Mouse (Mus musculus): ENCODE measurements at regions not wholly inside any gene's neighbourhood (a gene's known extent, or its start where the extent isn't known, plus 50 kb on each side); places are given as distances from the start of the nearest gene placed in this dataset.

DNA sequence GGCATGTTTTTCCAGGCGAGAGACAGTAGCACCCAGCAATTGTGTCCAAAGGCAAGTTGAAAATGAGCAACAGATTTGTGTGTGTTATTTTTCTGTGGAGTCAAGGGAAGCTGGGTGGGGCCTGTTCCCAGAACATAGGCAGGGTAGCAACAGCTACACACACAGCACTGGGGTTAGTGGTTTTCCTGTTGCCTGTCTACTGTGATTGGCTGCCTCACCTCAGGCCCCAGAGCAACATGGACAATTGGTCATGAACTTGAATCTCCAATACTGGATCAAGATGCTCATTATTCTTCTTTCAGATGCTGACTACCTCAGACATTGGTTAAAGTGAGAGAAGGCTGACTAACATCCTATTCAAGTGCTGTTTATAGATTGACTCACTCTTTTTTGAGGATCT is 188.9 kb downstream of the Gm5426 start:
- DNase-seq (ENCODE audit: low spot score in 2 of 2): no peak

DNA sequence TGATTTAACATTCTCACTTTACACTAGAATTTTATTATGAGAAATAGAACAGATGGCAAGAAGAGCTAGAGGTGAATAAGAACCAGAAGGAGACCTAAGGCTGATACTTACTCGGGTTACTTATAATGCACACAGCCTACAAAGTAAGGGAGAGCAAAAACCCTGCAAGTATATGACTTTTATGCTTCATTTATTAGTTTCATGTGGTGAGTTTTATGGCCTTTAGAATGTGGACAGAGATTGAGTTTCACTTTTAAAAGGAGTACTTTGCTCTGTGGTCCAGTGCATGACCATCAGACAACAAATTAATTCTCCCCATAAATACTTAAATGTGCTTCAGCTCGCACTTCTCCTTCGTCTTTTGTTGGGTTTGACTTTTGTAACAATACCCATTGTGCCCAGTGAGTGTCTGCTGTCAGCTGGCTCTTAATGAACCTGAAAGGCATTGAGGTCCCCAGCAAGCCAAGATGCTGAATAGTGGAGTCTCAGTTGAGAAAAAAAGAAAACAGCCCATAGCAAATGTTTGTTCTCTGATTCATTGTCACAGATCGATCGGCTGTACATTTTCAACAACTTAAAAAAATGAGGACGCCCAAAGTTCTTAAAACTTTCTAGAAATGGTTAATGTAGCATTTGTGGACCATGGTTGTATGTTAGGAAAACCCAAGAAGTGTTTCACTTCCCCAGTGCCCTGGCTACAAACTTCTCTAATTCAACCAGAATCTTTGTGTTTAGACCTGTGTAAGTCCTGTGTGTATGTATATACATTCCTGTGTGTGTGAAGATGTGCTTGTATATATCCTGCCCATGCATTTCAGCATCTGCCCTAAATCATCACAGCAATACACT is 194.5 kb downstream of the Gm5426 start:
- DNase-seq (ENCODE audit: low spot score in 2 of 2): no peak

DNA sequence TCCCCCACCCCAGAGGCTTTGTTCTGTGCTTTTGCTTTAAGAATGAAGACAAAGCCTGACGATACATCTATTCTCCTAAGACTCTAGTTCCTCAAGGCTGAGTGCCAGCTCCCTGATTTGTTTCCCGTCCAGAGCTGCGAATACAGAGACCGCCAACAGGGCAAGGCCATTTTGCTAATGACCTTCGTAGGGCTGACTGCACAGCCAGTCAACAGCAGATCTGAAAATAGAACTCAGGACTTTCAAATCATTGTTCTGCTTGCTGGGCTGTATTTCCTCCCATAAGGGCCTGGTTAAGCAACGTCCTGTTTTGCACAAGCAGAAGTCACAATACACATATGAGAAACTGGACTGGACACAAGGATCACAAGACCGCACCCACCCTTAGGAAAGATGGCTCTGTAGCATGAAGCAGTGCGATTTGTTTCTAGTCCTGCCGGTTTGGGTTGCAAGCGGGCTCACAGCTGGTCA is 196.4 kb downstream of the Gm5426 start:
- DNase-seq (ENCODE audit: low spot score in 2 of 2): peak in 1 of 2 experiments; percentile 48

DNA sequence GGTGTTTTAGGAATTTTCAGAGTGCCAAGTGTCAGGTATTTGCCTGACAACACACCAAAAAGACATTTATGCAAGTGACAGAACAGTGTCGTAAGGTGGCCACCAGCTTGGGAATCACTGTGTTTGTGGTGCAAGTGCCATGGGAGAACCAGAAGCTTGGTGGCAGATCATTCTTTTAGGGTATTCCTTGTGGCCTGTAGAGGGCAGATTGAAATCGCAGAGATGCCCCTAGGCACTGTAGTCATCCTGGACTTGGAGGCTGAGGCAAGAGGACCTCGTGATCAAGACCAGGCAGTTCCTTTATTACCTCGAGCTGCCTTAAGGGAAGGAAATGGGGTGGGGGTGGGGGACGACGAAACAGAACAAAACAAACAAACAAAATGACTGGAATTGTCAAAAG is 196.8 kb downstream of the Gm5426 start:
- DNase-seq (ENCODE audit: low spot score in 2 of 2): peak in 1 of 2 experiments; percentile 50

DNA sequence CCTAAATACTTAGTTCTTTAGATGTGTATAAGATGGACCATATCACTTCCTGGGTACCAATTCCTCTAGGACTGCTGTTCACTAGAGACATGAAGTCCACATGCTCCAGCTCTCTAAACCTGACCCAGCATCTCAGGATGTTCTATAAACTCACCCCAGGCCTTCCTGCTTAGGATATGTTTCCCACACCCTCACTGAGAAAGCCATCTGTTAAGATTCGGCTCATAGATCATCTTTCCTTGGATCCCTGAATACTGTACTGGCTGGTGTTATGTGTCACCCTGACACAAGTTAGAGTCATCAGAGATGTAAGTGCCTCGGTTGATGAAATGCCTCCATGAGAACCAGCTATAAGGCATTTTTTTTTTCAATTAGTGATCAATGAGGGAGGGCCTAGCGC is 199.9 kb downstream of the Gm5426 start:
- no peak for DNase-seq (ENCODE audit: low spot score in 2 of 2)

DNA sequence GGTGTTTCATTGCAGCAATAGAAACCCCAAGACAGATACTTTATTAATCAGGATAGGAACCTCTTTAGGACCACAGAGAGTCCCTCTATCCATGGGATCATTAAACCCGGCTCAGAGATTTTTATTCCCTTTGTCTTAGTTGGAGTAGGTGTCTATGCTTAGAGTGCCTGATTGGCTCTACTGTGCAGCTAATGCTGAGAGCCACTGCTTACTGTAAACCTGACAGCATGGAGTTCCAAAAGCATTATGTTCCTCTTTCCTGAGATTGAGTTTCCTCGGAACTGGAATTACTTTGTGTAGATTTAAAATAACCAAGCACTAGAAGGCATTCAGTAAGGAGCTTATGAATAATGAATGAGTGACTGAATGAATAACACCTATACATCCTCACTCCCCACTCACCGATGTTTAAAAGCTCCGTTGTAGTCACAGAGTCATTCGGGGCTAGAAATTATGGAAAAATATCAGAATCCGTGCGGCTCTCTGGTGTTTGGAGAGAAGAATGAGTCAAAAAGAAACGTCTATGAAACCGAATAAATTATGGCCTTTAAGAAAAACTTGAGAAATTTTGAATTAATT is 200.8 kb downstream of the Gm5426 start:
- no peak for DNase-seq (ENCODE audit: low spot score in 2 of 2)

DNA sequence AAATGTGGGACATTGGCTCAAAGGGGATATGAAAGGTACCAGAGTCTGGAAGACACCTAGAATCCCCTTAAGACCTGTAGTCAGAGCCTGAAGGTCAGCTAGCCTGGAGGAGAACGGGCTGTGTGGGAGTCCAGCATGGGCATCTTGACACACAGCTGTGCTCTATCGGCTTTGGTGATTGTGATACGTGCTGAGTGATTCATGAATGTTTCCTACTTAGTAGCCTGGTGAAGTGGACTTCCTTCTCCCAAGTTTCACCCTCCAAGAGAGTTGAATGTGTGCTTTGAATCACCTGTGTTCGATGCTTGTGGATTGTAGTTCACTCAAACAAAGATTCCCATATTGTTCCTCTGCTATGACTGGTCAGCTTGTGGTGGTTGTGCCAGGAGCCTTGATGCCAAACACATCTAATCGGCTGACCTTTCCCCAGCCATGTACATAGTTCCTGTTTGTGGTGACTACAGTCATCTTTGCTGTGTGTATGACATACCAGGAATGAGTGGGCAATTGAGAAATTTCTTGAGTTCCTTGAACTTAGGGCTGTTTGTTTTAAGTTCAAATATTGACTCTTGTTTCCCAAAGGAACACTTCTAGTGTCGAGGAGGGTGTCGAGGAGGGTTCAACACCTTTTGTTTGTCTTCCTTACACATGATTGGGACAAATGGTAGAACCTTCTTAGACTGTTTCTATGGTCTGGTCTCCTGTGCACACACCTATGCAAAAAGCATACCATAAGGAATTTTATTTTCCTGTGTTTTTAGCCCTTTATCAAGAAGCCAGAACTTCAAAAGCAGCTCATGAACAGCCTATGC is 201.6 kb downstream of the Gm5426 start:
- no peak for DNase-seq (ENCODE audit: low spot score in 2 of 2)

DNA sequence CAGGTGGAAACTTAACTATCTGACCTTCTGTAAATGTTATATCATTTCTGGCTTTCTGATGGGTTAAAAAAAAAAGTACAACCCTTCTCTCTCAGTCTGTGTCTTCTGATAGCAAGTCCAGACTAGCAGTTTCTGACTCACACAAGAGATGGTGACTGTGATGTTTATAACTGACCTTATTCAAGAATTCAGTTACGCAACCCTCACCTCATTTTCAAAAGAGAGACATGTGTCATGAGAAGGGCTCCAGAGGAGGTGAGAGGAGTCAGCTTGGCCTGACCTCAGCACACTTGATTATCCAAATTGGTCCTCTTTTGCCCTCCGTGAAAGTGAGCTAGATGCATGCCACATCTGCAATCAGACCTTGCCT is 202.2 kb downstream of the Gm5426 start:
- no peak for DNase-seq (ENCODE audit: low spot score in 2 of 2)

DNA sequence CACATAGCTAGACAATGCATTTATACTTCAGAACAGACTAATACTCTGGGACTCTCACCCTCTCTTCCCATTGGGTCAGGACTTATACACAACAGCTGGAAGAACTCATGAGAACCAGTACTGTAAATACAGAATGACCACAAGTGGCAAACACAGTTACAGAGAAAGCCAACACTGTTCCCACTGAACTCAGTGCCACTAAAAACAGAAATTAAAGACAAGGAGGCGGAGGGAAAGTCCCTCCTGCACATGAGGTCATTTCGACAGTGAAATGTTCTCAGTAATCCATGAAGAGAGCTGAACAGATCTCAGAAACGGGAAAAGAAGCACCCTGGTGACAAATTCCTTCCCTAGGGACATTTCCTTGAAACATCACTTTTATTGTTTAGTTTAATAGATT is 206.1 kb downstream of the Gm5426 start:
- no peak for DNase-seq (ENCODE audit: low spot score in 2 of 2)

DNA sequence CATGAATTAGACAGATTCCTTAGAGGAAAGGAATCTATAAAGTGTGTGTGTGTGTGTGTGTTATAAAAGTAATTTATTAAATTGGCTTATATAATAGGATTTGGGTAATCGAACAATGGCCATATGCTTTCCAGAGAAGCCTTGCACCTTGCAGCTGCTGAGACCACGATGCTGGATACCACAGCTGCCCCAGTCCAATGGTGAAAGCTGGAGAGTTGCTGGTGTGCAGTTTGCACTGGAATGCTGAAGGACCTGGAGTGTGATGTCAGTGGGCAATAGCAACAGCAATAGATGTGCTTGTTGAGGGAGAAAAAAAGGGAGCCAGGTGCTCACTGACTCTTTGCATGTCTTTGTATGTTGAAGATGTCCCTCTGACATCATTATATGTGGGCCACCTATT is 207.3 kb downstream of the Gm5426 start:
- no peak for DNase-seq (ENCODE audit: low spot score in 2 of 2)

DNA sequence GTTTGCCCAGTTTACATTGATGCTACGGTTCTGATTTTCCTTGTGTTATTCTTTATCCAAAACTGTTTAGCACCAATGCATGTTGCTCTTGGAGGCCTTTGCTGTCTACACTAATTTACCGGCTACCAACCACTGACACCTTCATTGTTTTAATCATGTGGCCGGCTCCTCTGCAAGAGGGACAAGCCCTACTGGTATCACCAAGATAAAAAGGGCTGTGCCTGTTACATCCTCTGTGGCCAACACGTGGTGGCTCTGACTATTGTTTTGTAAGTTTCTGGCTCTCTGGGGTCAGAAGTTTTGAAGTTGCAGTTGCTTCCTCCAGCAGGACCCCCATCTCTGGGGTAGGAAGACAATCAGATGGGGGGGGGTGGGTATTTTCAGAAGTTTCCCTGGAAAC is 214.3 kb downstream of the Gm5426 start:
- DNase-seq (ENCODE audit: low spot score in 2 of 2): no peak

DNA sequence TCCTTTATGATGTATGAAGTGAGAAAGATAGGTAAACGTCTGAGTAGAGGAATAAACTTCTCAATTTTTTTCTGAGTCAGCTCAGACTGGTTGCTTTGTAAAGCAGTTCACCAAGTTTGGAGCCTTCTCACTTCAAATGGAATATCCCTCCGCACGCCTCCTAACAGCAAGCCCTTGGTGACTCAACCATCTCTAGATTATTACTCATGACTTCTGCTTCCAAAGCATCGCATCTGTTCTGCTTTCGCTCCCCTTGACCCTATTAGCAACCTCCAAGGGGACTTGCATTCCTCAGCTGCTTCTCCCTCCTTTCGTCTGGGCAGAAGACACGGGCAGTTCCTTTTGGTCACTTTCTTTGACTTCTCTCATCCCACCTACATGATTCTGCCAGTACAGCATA is 214.9 kb downstream of the Gm5426 start:
- DNase-seq (ENCODE audit: low spot score in 2 of 2): no peak

DNA sequence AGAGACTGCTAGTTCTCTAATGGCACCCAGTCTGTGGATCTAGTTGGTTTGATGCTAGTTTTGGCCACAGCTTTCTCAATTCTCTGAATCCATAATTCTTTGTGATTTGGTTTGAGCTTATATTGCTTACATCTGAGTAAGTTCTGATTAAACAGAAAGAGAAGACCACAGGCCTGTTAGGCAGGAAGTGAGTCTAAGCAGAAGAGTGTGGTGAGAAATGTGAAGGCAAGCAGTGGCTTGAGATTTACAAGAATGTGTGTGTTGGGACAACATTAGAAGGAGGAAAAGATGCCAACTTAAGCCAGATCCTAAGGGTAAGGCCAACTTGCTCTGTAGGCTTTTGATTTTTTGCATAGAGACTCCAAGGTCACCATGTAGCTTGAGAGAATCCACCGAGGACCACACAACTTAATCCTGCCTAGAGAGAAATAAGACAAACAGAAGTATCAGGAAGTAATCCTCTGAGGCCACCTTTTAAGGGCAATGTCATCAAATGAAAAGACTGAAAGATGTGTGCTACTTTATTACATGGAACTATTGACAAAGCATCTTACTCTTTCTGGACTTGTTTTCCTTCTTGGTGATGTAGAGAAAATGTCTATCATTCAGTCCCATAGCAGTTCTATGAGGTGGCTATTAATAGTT is 220.7 kb downstream of the Gm5426 start:
- DNase-seq (ENCODE audit: low spot score in 2 of 2): no peak

DNA sequence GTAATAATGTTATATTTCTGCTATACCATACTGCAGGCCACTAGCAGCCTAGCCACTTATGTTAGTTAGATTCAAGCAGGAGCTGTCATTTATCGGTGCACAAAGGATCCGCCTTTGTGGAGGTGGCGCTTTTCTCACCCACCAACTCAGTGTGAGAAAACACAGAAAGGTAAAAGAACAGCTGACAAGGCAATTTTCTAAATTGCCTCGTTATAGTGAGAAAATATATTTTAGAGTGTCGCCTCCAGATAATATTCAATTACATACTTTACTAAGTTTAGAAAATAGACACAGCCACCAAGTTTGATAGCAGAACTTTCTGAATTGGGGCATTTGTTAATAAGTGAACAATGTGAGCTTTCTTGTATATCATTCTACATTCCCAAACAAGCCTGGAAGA is 221.2 kb downstream of the Gm5426 start:
- no peak for DNase-seq (ENCODE audit: low spot score in 2 of 2)

DNA sequence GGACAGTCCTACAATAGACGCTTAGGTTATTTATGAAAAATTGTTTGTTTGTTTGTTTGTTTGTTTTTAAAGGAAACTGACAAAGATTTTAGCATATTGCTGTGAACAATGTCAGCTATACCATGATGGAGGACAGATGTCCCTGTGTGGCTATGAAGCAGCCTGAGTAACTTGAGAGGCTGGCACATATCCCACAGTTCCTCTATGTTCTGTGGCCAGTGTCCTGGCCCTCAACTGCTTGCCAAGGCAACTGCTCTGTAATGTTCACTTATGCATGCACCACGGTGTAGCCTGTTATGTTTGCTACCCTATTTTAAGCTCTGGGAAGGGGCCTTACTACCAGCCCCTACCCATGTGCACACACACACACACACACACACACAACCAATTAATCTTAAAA is 222.6 kb downstream of the Gm5426 start:
- no peak for DNase-seq (ENCODE audit: low spot score in 2 of 2)

DNA sequence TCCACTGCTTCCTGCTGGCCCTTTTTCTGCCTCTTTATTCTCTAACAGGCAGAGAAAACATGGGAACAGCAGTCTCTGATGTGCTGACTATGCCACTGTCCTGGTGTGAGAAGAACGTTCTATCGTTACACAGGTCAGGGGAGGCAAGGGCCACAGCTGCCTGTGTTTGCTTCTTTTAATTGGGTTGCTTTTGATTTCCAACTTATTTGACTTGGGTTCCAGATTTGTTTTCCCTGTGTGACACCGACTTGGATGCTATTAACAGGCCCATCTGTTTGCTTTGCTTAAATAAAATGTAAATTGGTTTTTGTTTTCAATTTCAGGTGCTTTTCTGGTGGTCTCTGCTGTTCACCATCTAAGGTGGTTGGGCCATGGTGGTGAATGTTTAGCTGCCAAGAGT is 225.8 kb downstream of the Gm5426 start:
- no peak for DNase-seq (ENCODE audit: low spot score in 2 of 2)

DNA sequence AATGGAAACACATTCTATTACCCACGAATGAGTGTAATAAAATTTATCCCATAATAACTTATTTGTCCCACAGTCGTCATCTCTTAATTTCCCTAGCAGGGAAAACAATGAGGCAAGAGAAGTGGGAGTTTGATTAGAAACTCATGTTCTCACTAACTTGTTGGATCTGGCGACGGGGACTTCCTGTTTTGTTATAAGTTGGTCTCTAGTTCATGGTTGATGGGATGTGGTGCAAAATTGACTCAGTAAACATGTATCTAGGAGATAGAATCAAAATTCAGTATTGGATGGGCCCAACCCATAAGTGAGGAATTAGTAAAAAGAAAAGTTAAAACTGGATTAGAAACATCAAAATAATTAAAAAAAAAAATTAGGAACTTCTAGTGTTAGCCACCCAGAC is 227.5 kb downstream of the Gm5426 start:
- no peak for DNase-seq (ENCODE audit: low spot score in 2 of 2)

DNA sequence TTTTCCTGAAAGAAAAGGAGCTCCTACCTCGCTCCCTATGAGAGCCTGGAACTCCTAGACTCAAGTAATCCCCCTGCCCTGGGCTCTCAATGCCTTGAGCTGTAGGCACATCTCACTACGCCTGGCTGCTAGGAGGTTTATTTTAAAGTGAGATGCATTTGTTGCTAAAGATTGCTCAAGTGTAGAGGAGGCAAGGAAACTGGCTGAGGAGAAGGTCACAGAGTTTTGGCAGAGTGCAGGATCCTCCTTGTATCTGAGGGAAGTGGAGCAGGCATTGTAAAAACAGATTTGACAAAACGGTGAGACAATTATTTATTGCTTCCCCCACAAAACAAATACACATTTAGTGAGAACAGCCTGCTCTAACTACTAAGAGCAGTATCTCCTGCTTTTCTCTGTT is 228.7 kb downstream of the Gm5426 start:
- no peak for DNase-seq (ENCODE audit: low spot score in 2 of 2)

DNA sequence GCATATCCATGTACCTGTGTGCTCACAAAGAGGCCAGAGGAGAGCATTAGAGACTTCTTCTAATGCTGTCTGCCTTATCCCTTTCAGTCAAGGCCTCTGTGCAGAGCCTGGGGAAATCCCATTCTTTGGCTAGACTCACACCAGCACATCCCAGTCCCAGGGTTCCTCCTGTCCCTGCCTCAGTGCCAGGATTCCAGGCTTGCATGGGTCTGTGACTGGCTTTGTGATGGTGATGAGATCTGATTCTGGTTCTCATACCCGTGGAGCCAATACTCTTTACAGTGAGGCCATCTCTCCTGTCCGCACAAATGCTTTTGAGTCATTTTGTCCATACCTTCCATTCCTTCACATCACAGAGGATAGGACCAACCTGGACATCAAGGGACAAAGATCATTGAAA is 230.5 kb downstream of the Gm5426 start:
- DNase-seq (ENCODE audit: low spot score in 2 of 2): no peak

DNA sequence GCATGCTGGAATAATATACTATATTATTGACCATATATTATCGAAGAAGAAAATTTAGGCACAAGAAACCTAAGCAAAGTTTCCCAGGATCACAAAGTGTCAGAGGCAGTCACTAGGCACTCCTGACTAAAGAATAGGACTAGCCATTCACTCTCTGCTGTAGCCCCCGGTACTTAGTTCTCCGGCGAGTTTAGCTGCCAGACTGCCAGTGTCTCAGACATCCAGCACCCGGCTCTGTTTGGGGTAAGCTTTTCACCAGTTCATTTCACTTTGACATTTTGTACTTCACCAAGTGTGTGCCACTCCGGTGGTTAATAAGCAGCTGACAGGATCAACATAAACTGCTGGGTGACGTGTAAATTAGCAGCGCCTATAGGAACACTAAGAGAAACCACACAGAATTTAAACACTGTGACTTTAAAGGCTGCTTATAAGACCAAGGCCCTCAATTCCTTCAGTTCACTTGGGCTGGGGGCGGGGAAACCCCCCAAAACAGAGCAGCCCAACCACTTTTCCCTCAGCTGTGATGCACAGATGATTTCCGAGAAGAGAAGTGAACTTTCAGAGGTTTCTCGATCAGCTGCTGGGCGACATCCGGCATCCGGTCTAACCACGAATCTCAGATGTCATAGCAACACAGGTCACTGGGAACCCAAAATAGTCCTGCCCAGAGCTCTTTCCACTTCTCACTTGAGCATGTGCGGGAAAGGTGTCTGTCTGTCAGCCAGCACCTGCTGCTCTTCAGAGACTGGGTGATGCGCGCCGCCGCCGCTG is 234.3 kb downstream of the Gm5426 start:
- DNase-seq (ENCODE audit: low spot score in 2 of 2): peak; percentile 44 to 84

DNA sequence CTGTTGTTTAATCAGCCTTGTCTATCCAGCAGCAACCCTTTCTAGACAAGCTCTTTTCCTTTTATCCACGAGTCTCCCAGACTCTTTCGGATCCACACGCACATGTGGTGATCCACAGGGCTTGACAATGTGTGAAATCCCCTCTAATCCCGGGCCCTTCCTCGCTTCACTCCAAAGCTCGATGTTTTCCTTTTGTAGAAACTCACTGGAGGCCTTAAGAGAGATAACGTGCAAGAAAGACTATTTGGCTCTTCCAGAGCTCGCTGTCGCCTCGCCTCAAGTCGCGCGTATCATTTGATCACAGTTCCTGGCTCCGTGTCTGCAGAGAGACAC is 234.9 kb downstream of the Gm5426 start:
- no peak for DNase-seq (ENCODE audit: low spot score in 2 of 2)

Measured in spleen, postnatal 10 days (tissue).